Mouse (Mus musculus) embryonic facial prominence, embryonic 14.5 days (tissue): ENCODE results near the gene Acer3. TPM values are rescaled to one million over a fixed set of nuclear protein-coding genes. Genes with fewer than 3 reads are reported as not detected.

Experiments used
- ATAC-seq: fragments of 200-750 bp; cut with Nextera tagmentation; 2 replicates; pipeline ENCODE4 v1.8.0; 2017; ENCODE audit warnings: low read depth, moderate number of reproducible peaks, moderate TSS enrichment
- DNase-seq: peaks from one replicate; pipeline ENCODE4 v3.0.0-alpha.2; 2015; ENCODE audit warnings: low spot score
- H3K27ac ChIP-seq: fragments of 300-500 bp; sonication (generic); replicated peaks from 2 replicates; pipeline ENCODE4 v1.5.1; 2014; ENCODE audit warnings: low read depth, mild to moderate bottlenecking, low read length, moderate library complexity
- H3K27me3 ChIP-seq: fragments of 300-500 bp; sonication (generic); replicated peaks from 2 replicates; pipeline ENCODE4 v1.6.1; 2014; ENCODE audit warnings: low read length; ENCODE audit not compliant: control insufficient read depth, insufficient read depth
- H3K36me3 ChIP-seq: fragments of 300-500 bp; sonication (generic); 2 replicates; pipeline ENCODE4 v1.6.1; 2014; ENCODE audit warnings: low read length, mixed read lengths; ENCODE audit not compliant: control insufficient read depth, insufficient read depth
- H3K4me1 ChIP-seq: fragments of 300-500 bp; sonication (generic); 2 replicates; pipeline ENCODE4 v1.6.1; 2014; ENCODE audit warnings: antibody characterized with exemption, low read length; ENCODE audit not compliant: control insufficient read depth, insufficient read depth
- H3K4me2 ChIP-seq: fragments of 300-500 bp; sonication (generic); 2 replicates; pipeline ENCODE4 v1.6.1; 2014; ENCODE audit warnings: low read depth, mild to moderate bottlenecking, low read length, moderate library complexity, mixed read lengths
- H3K4me3 ChIP-seq: fragments of 300-500 bp; sonication (generic); 2 replicates; pipeline ENCODE4 v1.5.1; 2014; ENCODE audit warnings: low read depth, mild to moderate bottlenecking, low read length
- H3K9ac ChIP-seq: fragments of 300-500 bp; sonication (generic); 2 replicates; pipeline ENCODE4 v1.6.1; 2014; ENCODE audit warnings: low read depth, mild to moderate bottlenecking, low read length, moderate library complexity, mixed read lengths
- H3K9me3 ChIP-seq: fragments of 300-500 bp; sonication (generic); 2 replicates; pipeline ENCODE4 v1.6.1; 2016; ENCODE audit warnings: low read length; ENCODE audit not compliant: control insufficient read depth
- WGBS: fragments of 180-500 bp; shearing (Covaris S2); extraction: QIAGEN DNeasy Blood & Tissue Kit; methylation state at CpG from one replicate; pipeline ENCODE4 v1.1.7; 2014; 5-methylcytosine and 5-hydroxymethylcytosine counted together
- polyA plus RNA-seq: library from polyadenylated mRNA; unstranded; fragments of >200 nt; fragmentation: Nextera tagmentation; extraction: Ambion mirVana; gene quantifications from 2 replicates; pipeline ENCODE4 v1.2.1, GENCODE M21; 2014

Gene Acer3
- polyA plus RNA-seq, 1 experiment from 2014 or later, result 34.3 TPM

DNA sequence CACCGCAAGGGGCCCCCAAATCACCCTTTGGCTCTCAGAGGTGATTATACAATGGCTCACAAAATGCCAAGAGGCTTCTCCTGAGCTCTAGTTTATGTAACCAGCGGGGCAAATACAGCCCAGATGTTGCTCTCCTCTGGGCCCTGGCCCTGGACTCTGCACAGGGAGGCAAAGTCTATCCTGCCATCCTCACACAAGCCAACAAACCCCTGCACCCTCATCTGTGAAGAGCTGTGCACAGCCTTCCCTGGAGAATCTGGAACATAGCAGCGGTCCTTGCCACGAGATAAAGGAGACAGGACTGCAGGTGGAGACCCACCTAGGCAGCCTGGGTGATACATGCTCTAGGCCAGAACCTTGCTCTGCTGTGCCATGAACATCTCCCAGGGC, 33.9 kb upstream of the Acer3 start:
- H3K27ac ChIP-seq, result peak overlapping the region; percentile 74
- 45% methylated on average over 4 of the region's 4 CpGs for WGBS
- DNase-seq (no peak), ATAC-seq (no peak)
- H3K9me3 ChIP-seq, result no peaks in the 10 kb centered on the region
- H3K27me3 ChIP-seq, result no peaks in the 10 kb centered on the region
- 0 out of 2 replicates have a peak overlapping the region, but pooled peaks have one; percentile 5 for H3K4me2 ChIP-seq
- no peak overlapping the region for H3K9ac ChIP-seq
- H3K4me1 ChIP-seq, result peaks cover 48% of the 10 kb centered on the region
- peaks cover 25% of the 10 kb centered on the region for H3K36me3 ChIP-seq
- H3K4me3 ChIP-seq, result no peak overlapping the region

DNA sequence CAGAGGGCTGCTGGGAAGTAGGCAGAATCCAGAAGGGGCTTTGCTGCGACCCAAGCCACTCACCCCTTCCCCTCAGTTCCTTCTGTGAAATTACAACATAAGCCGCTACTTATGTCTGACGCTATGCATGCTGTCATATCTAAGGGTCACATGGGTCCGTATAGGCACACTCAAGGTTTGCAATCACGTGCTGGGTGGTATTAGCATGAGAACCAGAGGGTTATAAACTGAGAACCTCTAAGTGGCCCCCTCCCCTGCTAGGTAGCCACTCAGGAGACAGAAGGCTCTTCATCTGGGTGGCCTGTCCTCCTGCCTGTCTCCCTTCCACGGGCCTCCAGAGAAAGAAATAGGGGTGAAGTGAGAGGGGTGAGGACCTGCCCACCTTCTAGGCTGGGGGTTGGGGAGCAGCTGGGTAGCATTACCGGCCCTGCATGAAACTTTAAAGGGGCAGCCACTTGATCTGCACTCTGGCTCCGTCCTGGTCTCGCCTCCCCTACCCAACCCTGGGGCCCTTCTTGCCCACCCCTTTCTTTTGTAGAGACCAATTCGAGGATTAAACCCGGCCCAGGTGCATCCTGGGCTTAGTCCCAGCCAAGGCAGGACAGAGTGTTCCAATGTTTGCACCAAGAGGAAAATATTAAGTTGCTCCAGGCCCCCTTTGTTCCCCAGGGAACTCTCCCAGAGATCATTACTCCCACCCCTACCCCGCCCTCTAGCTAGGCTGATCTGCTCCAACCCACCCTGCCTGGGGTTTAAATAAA, 33.3 kb upstream of the Acer3 start:
- Histone ChIP-seq H3K27me3 (no peaks in the 10 kb centered on the region), H3K4me2 (0 out of 2 replicates have a peak overlapping the region, but pooled peaks have one; percentile 5), H3K27ac (peak overlapping the region; percentile 74), H3K4me3 (no peak overlapping the region), H3K9me3 (no peaks in the 10 kb centered on the region), H3K36me3 (peaks cover 29% of the 10 kb centered on the region), H3K9ac (no peak overlapping the region), H3K4me1 (peaks cover 45% of the 10 kb centered on the region)
- 16% methylated on average over 10 of the region's 12 CpGs for WGBS
- ATAC-seq (peak; percentile 91), DNase-seq (peak; percentile 85)

DNA sequence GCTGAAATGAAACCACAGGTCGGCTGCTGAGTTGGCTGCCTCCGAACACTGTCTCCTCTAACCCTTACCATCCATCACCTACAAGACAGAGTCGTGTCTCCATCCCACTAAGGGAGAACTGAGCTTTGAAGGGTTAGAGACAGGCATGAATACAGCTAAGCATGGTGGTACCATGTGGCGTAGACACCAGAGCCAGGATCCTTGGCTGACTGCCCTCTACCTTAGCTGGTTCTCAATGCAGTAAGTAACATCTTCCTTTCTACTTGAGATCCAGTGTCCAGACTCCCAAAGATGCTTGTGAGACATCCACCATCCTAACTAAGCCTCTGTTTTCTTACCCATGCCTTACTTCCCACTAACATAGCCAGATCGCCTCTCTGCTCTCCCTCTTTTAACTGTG, 32.6 kb upstream of the Acer3 start:
- Histone ChIP-seq H3K36me3 (peaks cover 29% of the 10 kb centered on the region), H3K27ac (peak overlapping the region; percentile 74), H3K9me3 (no peaks in the 10 kb centered on the region), H3K9ac (no peak overlapping the region), H3K4me1 (peaks cover 38% of the 10 kb centered on the region), H3K4me2 (no peak overlapping the region), H3K27me3 (no peaks in the 10 kb centered on the region), H3K4me3 (no peak overlapping the region)
- no peak for ATAC-seq
- DNase-seq, result no peak
- WGBS, result 88% methylated on average over 5 of the region's 5 CpGs

DNA sequence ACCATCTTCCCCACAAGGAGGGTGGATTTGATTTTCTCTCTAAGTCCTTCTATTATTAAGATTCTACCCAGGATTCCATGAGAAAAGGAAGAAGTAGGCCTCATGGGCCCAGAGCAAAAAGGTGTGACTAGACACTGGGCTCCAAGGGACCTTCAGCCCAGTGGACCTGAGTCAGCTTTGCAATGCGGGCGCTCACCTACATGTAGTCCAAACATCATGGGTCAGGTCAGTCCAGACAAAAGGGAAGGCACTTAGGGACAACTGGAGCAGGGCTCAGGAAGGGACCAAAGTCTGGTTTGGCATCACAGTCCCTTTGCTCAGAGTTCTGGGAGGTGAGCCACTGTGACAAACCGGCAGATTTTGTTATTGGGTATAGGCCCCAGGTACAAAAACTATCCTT, 30.5 kb upstream of the Acer3 start:
- no peak overlapping the region for H3K4me2 ChIP-seq
- no peaks in the 10 kb centered on the region for H3K27me3 ChIP-seq
- no peak for DNase-seq
- peaks cover 28% of the 10 kb centered on the region for H3K36me3 ChIP-seq
- H3K9me3 ChIP-seq, result no peaks in the 10 kb centered on the region
- ATAC-seq, result no peak
- no peak overlapping the region for H3K27ac ChIP-seq
- H3K4me1 ChIP-seq, result peaks cover 29% of the 10 kb centered on the region
- H3K9ac ChIP-seq, result no peak overlapping the region
- WGBS, result 85% methylated on average over 3 of the region's 3 CpGs
- no peak overlapping the region for H3K4me3 ChIP-seq

DNA sequence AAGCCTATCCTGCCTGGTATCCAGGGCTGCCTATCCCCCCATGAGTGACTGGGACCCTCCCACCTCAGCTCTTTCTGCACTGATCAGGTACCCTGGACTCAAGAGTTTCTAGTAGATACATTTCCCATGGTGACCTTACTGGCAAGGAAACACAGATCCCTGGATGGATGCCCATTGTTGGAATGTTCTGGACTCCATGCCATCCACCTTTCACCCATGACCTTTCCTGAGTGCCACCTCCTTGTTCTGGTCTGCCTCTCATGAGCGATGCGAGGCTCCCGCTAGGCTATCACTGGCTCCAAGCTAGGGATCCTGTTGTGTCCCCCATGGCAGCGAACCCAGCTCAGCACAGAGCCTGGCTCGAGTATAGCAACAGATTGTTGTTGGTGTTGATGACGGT, 28.8 kb upstream of the Acer3 start:
- Histone ChIP-seq H3K4me1 (peaks cover 13% of the 10 kb centered on the region), H3K4me3 (no peak overlapping the region), H3K9ac (no peak overlapping the region), H3K27me3 (no peaks in the 10 kb centered on the region), H3K36me3 (peaks cover 28% of the 10 kb centered on the region), H3K9me3 (no peaks in the 10 kb centered on the region), H3K27ac (no peak overlapping the region), H3K4me2 (no peak overlapping the region)
- 93% methylated on average over 6 of the region's 6 CpGs for WGBS
- DNase-seq, result no peak
- ATAC-seq, result no peak

DNA sequence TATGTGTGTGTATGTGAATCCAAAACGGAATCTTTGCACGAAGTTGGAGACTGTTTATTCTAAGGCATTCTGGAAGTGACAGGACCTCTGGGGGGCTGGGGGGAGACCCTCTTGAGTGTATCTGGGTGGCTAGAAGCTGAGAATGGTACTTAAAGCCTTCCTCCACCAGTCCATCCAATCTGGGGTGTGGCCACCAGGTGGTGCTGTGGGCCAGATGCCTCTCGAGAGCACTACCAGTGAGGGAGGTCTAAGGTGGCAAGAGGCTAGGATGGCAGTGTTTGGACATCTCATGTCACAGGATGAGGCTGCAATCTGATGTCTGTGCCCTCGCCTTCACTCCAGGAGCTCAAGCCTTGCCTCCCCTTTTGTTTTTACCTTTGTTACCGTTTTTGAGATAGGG, 28.1 kb upstream of the Acer3 start:
- no peak overlapping the region for H3K4me3 ChIP-seq
- no peak overlapping the region for H3K4me2 ChIP-seq
- ATAC-seq, result peak; percentile 48
- peaks cover 6% of the 10 kb centered on the region for H3K4me1 ChIP-seq
- 22% methylated on average over 4 of the region's 5 CpGs for WGBS
- H3K27ac ChIP-seq, result no peak overlapping the region
- no peaks in the 10 kb centered on the region for H3K9me3 ChIP-seq
- H3K36me3 ChIP-seq, result peaks cover 28% of the 10 kb centered on the region
- DNase-seq, result peak; percentile 69
- H3K27me3 ChIP-seq, result no peaks in the 10 kb centered on the region
- no peak overlapping the region for H3K9ac ChIP-seq

DNA sequence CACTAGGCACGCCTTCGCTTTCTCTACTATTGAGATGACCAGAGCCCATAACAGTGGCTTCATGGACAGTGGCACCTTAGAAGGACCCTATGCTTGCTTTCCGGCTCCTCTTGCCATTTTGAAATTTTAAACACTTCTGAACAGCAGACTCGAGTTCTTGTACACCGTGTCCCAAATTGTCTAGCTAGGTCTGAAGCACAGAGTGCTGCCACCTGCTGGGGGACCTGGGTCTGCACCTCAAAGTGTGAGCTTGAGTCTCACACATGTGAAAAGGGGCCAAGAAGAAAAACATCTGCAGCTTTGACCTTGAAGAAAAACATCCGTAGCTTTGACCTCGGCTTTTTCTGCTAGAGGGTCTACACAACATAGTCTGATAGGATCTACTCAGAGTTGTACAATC, 27.0 kb upstream of the Acer3 start:
- Histone ChIP-seq H3K9me3 (no peaks in the 10 kb centered on the region), H3K9ac (no peak overlapping the region), H3K27me3 (no peaks in the 10 kb centered on the region), H3K4me1 (no peaks in the 10 kb centered on the region), H3K27ac (no peak overlapping the region), H3K36me3 (peaks cover 28% of the 10 kb centered on the region), H3K4me2 (no peak overlapping the region), H3K4me3 (no peak overlapping the region)
- ATAC-seq (no peak), DNase-seq (peak; percentile 66)
- WGBS, result 52% methylated on average over 7 of the region's 7 CpGs

DNA sequence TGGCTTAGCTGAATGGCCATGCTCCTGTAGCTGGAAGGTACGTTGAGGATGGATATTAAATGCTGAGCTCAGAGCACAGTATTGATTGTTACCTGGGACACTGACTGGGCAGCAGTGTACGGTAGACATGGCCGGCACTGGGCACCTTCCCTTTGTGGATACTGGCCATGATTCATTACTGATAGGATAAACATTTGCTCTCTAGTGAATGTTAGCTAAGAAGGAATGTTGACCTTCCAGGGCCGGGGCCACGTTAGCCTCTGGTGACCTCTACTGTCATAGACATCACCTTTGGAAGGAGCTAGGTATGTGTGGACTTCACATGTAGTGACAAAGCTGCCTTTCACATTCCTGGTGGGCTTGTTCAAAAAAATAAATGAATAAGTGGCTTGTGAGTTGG, 26.5 kb upstream of the Acer3 start:
- Histone ChIP-seq H3K4me3 (no peak overlapping the region), H3K4me2 (no peak overlapping the region), H3K9ac (no peak overlapping the region), H3K36me3 (peaks cover 24% of the 10 kb centered on the region), H3K27ac (no peak overlapping the region), H3K9me3 (no peaks in the 10 kb centered on the region), H3K27me3 (no peaks in the 10 kb centered on the region), H3K4me1 (no peaks in the 10 kb centered on the region)
- no peak for ATAC-seq
- 86% methylated on average over 5 of the region's 5 CpGs for WGBS
- DNase-seq, result no peak

DNA sequence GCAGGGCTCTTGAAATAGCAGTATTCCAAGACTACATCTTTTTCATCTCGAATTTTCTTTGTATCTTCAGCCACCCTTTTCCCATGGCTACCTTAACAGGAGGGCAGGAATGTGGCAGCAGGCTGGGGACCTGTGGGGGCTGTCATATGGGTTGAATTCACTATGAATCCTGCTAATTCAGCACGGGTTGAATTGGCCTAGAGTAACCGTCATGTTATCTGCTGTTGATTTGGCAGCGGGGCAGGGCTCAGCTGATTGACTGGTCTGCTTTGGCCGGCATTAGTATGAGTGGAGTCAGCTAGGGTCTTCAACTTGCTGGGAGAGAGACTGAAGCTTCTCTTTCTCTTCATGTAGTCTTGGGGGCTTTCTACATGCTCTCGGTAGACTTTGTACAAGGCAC, 24.0 kb upstream of the Acer3 start:
- ATAC-seq, result no peak
- 42% methylated on average over 6 of the region's 6 CpGs for WGBS
- no peaks in the 10 kb centered on the region for H3K27me3 ChIP-seq

More for the DNA sequence above, 24.0 kb upstream of the Acer3 start:
- Histone ChIP-seq H3K4me1 (no peaks in the 10 kb centered on the region), H3K9ac (no peak overlapping the region), H3K27ac (no peak overlapping the region), H3K4me2 (no peak overlapping the region), H3K36me3 (0 out of 2 replicates have a peak, but pooled peaks cover 8% of the 10 kb centered on the region), H3K9me3 (no peaks in the 10 kb centered on the region), H3K4me3 (no peak overlapping the region)
- DNase-seq, result no peak
